Mouse (Mus musculus): ENCODE data around the gene Strbp. TPM values are rescaled to one million over a fixed set of nuclear protein-coding genes. Genes with fewer than 3 reads are reported as not detected.
A peak's percentile ranks its signal among the peaks of the same experiment; 100 is the strongest.
"Not testable (repeated sequence)": the region's sequence is repeated elsewhere in the genome, so short reads cannot be mapped to it uniquely, and the experiment has no call there.

Gene Strbp
- polyA plus RNA-seq, 1 experiment, result 4.8 TPM

DNA sequence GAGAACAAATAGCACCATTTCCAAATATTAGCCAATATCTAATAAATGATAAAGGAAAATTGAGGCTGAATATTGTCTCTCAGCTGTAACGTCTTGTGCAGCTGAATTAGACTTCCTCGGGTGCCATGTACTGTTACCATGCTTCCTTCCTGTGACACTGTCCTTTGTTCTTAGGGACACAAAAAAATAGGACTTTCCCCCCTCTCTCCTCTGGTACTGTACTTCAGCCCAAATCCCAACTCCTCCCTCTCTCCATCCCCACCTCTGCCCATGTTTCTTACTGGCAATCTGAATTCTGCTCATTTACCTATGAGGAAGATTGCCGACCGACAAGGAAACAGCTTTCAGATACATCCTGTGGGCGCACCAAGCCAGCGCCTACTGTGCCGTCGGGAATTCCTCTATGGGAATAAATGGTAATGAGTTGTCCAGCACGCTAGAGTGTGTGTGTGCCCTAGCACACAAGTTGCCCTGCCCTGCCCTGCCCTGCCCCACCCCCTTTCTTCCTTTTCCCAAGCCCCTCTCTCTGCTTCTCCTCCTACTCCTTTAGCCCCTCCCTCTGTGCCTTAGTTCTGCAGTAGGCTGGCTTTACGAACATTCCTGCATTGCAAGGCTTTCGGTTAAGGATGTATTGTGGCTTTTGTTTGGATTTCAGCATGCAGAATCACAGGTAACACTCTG, 187.5 kb downstream of the Strbp start, which contains the start of gene Gpr21:
TSS of gene Gpr21 (plus strand) at position 303 of the 681 bp plus-strand sequence.
- TF ChIP-seq CTCF (IDR thresholded peaks at IDR 0.05; ENCODE audit: extremely low read depth, insufficient read depth, insufficient read length, insufficient replicate concordance) (no peak), POLR2A (IDR thresholded peaks at IDR 0.05; ENCODE audit: low read depth, low read length) (no peak)
- DNase-seq (ENCODE audit: low read depth in 1 of 2, low spot score in 2 of 2), result no peak
- Histone ChIP-seq H3K27ac (ENCODE audit: insufficient read depth, low read length) (no peak within 1 kb of the TSS), H3K4me3 (ENCODE audit: extremely low read depth, insufficient read depth, insufficient read length) (no peak within 1 kb of the TSS), H3K36me3 (ENCODE audit: control insufficient read depth, insufficient read depth, low read length) (peaks cover 4% of the 10 kb centered on the region; the same call in 1 of the 2 replicates), H3K27me3 (ENCODE audit: control insufficient read depth, insufficient read depth, low read length) (no peaks in the 10 kb centered on the region), H3K4me1 (ENCODE audit: control insufficient read depth, insufficient read depth, insufficient read length) (no peaks in the 10 kb centered on the region)
- 83% methylated on average over 11 of the region's 11 CpGs for WGBS

DNA sequence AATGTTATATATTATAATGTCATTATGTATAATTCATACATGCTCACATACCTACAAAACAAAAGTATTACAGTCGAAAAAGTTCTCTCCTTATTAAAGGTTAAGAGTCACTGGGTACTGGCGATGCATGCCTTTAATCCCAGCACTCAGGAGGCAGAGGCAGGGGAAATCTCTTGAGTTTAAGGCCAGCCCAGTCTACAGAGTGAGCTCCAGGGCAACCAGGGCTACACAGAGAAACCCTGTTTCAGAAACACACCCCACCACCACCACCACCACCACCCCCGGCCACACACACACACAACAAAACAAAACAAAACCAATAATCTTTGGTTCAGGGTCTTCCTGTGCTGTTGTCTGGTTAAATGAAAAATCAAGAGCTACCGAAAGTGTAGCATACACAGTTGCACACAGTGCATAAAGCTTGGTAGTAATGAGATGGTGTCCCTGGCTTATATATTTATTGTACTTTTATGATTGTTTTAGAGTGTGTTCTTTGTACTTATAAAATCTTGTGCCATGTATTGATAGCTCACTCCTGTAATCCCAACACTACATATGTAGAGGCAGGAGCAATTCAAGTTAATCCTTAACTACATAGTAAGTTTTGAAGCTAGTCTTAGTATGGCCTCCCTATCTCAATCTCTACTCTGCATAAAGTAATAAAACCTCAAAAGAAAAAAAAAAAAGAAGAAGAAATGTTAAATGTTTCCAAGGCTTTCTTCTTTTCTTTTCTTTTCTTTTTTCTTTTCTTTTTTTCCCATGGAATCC, 192.3 kb downstream of the Strbp start:
- H3K27ac ChIP-seq (ENCODE audit: insufficient read depth, low read length), result no peak overlapping the region
- no peak overlapping the region for H3K4me3 ChIP-seq (ENCODE audit: extremely low read depth, insufficient read depth, insufficient read length)
- no peak for DNase-seq (ENCODE audit: low read depth in 1 of 2, low spot score in 2 of 2)
- TF ChIP-seq POLR2A (IDR thresholded peaks at IDR 0.05; ENCODE audit: low read depth, low read length) (no peak), CTCF (IDR thresholded peaks at IDR 0.05; ENCODE audit: extremely low read depth, insufficient read depth, insufficient read length, insufficient replicate concordance) (no peak)
- H3K36me3 ChIP-seq (ENCODE audit: control insufficient read depth, insufficient read depth, low read length), result peaks cover 12% of the 10 kb centered on the region; the same call in 1 of the 2 replicates
- H3K4me1 ChIP-seq (ENCODE audit: control insufficient read depth, insufficient read depth, insufficient read length), result no peaks in the 10 kb centered on the region; the same call in 1 of the 2 replicates
- H3K27me3 ChIP-seq (ENCODE audit: control insufficient read depth, insufficient read depth, low read length), result no peaks in the 10 kb centered on the region
- WGBS, result 90% methylated on average over 4 of the region's 4 CpGs

DNA sequence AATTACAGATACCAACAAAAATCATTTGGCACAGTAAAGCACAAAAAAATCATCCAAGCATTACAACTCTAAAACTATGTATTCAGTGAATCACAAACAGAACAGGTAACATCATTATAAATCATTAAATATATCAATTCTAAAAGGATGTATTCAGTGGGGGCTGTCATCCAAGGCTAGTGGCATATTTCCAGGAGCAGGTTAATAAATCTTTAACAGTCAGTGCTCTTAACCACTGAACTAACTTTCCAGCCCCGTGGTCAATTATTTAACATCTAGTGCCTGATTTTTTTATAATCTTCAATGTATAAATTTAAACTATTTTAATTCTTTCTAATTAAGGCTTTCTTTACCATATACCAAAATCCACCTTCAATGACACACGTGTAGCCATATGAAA, 197.8 kb downstream of the Strbp start:
- not testable (repeated sequence) for H3K27me3 ChIP-seq (ENCODE audit: control insufficient read depth, insufficient read depth, low read length); H3K4me3 ChIP-seq (ENCODE audit: extremely low read depth, insufficient read depth, insufficient read length); H3K4me1 ChIP-seq (ENCODE audit: control insufficient read depth, insufficient read depth, insufficient read length); DNase-seq (ENCODE audit: low read depth in 1 of 2, low spot score in 2 of 2); H3K27ac ChIP-seq (ENCODE audit: insufficient read depth, low read length)
- 87% methylated on average over 2 of the region's 2 CpGs for WGBS
- peaks cover 17% of the 10 kb centered on the region; the same call in 1 of the 2 replicates for H3K36me3 ChIP-seq (ENCODE audit: control insufficient read depth, insufficient read depth, low read length)

DNA sequence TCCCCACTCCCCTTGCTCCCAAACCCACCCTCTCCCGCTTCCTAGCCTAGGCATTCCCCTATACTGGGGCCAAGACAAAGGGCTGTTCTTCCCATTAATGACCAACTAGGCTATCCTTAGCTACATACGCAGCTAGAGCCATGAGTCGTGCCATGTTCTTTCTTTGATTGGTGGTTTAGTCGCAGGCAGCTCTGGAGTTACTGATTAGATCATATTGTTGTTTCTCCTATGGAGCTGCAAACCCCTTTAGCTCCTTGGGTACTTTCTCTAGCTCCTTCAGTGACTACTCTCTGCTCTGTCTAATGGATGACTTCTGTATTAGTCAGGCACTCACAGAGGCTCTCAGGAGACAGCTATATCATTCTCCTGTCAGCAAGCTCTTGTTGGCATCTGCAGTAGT, 206.3 kb downstream of the Strbp start:
- H3K36me3 ChIP-seq (ENCODE audit: control insufficient read depth, insufficient read depth, low read length), result peaks cover 11% of the 10 kb centered on the region
- no peak for DNase-seq (ENCODE audit: low read depth in 1 of 2, low spot score in 2 of 2)
- H3K27ac ChIP-seq (ENCODE audit: insufficient read depth, low read length), result no peak overlapping the region
- TF ChIP-seq POLR2A (IDR thresholded peaks at IDR 0.05; ENCODE audit: low read depth, low read length) (no peak), CTCF (IDR thresholded peaks at IDR 0.05; ENCODE audit: extremely low read depth, insufficient read depth, insufficient read length, insufficient replicate concordance) (no peak)
- 92% methylated on average over 4 of the region's 4 CpGs for WGBS
- H3K27me3 ChIP-seq (ENCODE audit: control insufficient read depth, insufficient read depth, low read length), result no peaks in the 10 kb centered on the region
- H3K4me1 ChIP-seq (ENCODE audit: control insufficient read depth, insufficient read depth, insufficient read length), result no peaks in the 10 kb centered on the region
- H3K4me3 ChIP-seq (ENCODE audit: extremely low read depth, insufficient read depth, insufficient read length), result no peak overlapping the region

DNA sequence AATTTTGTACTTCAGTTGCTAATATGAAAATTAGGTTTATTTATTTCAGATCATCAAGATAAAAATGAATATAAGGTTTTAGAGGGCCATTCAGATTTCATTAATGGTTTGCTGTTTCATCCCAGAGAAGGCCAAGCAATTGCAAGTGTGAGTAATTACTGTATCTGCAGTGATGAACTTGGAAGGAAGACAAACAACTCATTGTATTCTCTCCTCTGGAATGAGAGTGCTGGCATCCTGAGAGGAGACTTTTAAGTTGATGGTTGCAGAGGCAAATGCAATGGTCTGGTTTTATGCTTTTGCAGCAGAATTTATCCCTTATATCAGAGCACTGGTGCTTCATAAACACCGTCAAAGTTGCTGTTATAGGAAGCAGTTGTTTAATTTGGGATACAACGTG, 214.7 kb downstream of the Strbp start:
- H3K4me1 ChIP-seq (ENCODE audit: control insufficient read depth, insufficient read depth, insufficient read length), result no peaks in the 10 kb centered on the region
- WGBS, result 97% methylated on average over 2 of the region's 2 CpGs
- no peak overlapping the region for H3K27ac ChIP-seq (ENCODE audit: insufficient read depth, low read length)
- H3K4me3 ChIP-seq (ENCODE audit: extremely low read depth, insufficient read depth, insufficient read length), result no peak overlapping the region
- DNase-seq (ENCODE audit: low read depth in 1 of 2, low spot score in 2 of 2), result no peak
- no peaks in the 10 kb centered on the region for H3K27me3 ChIP-seq (ENCODE audit: control insufficient read depth, insufficient read depth, low read length)
- H3K36me3 ChIP-seq (ENCODE audit: control insufficient read depth, insufficient read depth, low read length), result peaks cover 17% of the 10 kb centered on the region
- TF ChIP-seq CTCF (IDR thresholded peaks at IDR 0.05; ENCODE audit: extremely low read depth, insufficient read depth, insufficient read length, insufficient replicate concordance), result no peak
- no peak for TF ChIP-seq POLR2A (IDR thresholded peaks at IDR 0.05; ENCODE audit: low read depth, low read length)

DNA sequence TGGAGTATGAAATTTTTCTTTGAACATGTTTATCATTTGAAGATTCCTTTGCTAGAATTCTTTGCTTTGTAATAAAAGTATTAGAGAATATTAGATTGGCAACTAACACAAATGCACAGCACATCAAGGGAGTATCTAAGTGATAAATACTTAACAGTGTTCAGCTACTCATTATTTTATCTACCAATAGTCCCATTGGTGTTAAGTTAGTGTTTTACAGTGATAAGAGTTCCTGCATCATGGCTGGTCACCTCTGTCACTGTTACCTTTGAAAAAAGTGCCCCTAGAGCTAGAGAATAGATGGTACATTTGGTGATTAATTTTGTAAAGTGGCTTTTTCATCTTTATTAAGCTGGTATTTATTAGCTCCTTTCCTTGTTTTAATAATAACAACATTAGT, 217.3 kb downstream of the Strbp start:
- H3K27ac ChIP-seq (ENCODE audit: insufficient read depth, low read length), result no peak overlapping the region
- H3K36me3 ChIP-seq (ENCODE audit: control insufficient read depth, insufficient read depth, low read length), result peaks cover 9% of the 10 kb centered on the region; the same call in 1 of the 2 replicates
- no peak overlapping the region for H3K4me3 ChIP-seq (ENCODE audit: extremely low read depth, insufficient read depth, insufficient read length)
- no peaks in the 10 kb centered on the region for H3K27me3 ChIP-seq (ENCODE audit: control insufficient read depth, insufficient read depth, low read length)
- H3K4me1 ChIP-seq (ENCODE audit: control insufficient read depth, insufficient read depth, insufficient read length), result no peaks in the 10 kb centered on the region
- DNase-seq (ENCODE audit: low read depth in 1 of 2, low spot score in 2 of 2), result no peak
- TF ChIP-seq CTCF (IDR thresholded peaks at IDR 0.05; ENCODE audit: extremely low read depth, insufficient read depth, insufficient read length, insufficient replicate concordance) (no peak), POLR2A (IDR thresholded peaks at IDR 0.05; ENCODE audit: low read depth, low read length) (no peak)

DNA sequence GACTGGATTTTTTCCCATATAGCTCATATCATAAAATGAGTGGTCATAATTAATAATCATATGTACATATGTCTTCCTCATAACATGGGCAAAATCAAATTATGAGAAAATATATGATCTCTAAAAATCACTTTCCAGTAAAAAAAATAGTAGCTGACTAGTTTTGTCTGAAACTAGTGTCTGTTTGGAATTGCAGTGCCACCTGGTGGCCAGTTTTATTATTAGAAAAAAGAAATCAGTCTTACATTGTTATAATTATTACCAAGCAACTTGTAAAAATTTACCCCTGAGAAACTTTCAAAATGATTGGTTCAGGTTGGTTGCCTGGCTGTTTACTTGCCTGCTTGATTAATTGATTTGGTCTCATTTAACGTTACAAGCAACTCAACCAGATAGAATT, 218.3 kb downstream of the Strbp start:
- TF ChIP-seq POLR2A (IDR thresholded peaks at IDR 0.05; ENCODE audit: low read depth, low read length), result no peak
- TF ChIP-seq CTCF (IDR thresholded peaks at IDR 0.05; ENCODE audit: extremely low read depth, insufficient read depth, insufficient read length, insufficient replicate concordance), result no peak
- 85% methylated on average over 1 of the region's 1 CpGs for WGBS
- Histone ChIP-seq H3K27ac (ENCODE audit: insufficient read depth, low read length) (no peak overlapping the region), H3K4me3 (ENCODE audit: extremely low read depth, insufficient read depth, insufficient read length) (no peak overlapping the region), H3K4me1 (ENCODE audit: control insufficient read depth, insufficient read depth, insufficient read length) (no peaks in the 10 kb centered on the region), H3K27me3 (ENCODE audit: control insufficient read depth, insufficient read depth, low read length) (no peaks in the 10 kb centered on the region), H3K36me3 (ENCODE audit: control insufficient read depth, insufficient read depth, low read length) (peaks cover 11% of the 10 kb centered on the region)
- peak; percentile 5 to 30 for DNase-seq (ENCODE audit: low read depth in 1 of 2, low spot score in 2 of 2)
